Mouse (Mus musculus) stomach, embryonic 14.5 days (tissue): Measurements from ENCODE around the gene Mei1. TPM values are rescaled to one million over a fixed set of nuclear protein-coding genes. Genes with fewer than 3 reads are reported as not detected.

Experiments
- ATAC-seq: fragments of 200-750 bp; cut with Nextera tagmentation; 2 replicates; pipeline ENCODE4 v1.8.0; 2017; ENCODE audit warnings: low read depth, moderate TSS enrichment; ENCODE audit not compliant: insufficient number of reproducible peaks, insufficient read depth, low FRiP score
- H3K27ac ChIP-seq: fragments of 300-500 bp; sonication (generic); 2 replicates; pipeline ENCODE4 v1.5.1; 2014; ENCODE audit warnings: mild to moderate bottlenecking, low read length, moderate library complexity, mixed read lengths
- H3K27me3 ChIP-seq: fragments of 300-500 bp; sonication (generic); 2 replicates; pipeline ENCODE4 v1.6.1; 2014; ENCODE audit warnings: low read length, control low read depth, mixed read lengths; ENCODE audit not compliant: control insufficient read depth, insufficient read depth
- H3K36me3 ChIP-seq: fragments of 300-500 bp; sonication (generic); 2 replicates; pipeline ENCODE4 v1.6.1; 2014; ENCODE audit warnings: mild to moderate bottlenecking, control low read depth, low read length, moderate library complexity, mixed read lengths; ENCODE audit not compliant: control insufficient read depth, insufficient read depth
- H3K4me1 ChIP-seq: fragments of 300-500 bp; sonication (generic); 2 replicates; pipeline ENCODE4 v1.6.1; 2014; ENCODE audit warnings: low read length, control low read depth, mixed read lengths; ENCODE audit not compliant: control insufficient read depth, insufficient read depth
- H3K4me2 ChIP-seq: fragments of 300-500 bp; sonication (generic); replicated peaks from 2 replicates; pipeline ENCODE4 v1.6.1; 2014; ENCODE audit warnings: low read depth, low read length, control low read depth
- H3K4me3 ChIP-seq: fragments of 300-500 bp; sonication (generic); 2 replicates; pipeline ENCODE4 v1.5.1; 2014; ENCODE audit warnings: low read depth, low read length, control low read depth
- H3K9ac ChIP-seq: fragments of 300-500 bp; sonication (generic); replicated peaks from 2 replicates; pipeline ENCODE4 v1.6.1; 2014; ENCODE audit warnings: low read depth, mild to moderate bottlenecking, control low read depth, low read length, moderate library complexity, mixed read lengths
- H3K9me3 ChIP-seq: fragments of 300-500 bp; sonication (generic); 2 replicates; pipeline ENCODE4 v1.6.1; 2016; ENCODE audit warnings: low read depth, low read length, control low read depth; ENCODE audit not compliant: control insufficient read depth
- WGBS: fragments of 180-500 bp; shearing (Covaris S2); extraction: QIAGEN DNeasy Blood & Tissue Kit; methylation state at CpG from one replicate; pipeline ENCODE4 v1.1.7; 2014; 5-methylcytosine and 5-hydroxymethylcytosine counted together
- polyA plus RNA-seq: library from polyadenylated mRNA; unstranded; fragments of >200 nt; fragmentation: Nextera tagmentation; extraction: Ambion mirVana; gene quantifications from 2 replicates; pipeline ENCODE4 v1.2.1, GENCODE M21; 2014

Gene Mei1
- polyA plus RNA-seq, 1 experiment from 2014 or later = 0.09 TPM

DNA sequence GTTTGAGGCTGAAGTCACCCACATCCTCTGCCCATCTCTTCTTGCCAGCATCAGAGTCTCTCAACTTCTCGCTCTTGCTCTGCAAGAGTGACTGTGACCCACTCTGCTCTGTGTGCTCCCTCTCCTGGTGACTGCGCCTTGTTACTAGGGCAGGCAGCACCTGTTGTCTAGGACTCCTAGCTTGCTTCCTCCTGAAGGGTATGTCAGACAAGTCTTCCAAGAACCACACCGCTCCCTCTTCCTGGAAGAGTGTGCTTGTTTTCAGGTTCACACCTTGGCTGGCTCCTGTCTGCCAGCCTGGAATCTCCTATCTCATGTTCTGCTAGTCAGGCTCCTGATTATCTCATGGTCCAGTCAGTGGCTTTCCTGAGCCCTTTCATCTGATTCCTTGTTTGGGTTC is 70.6 kb downstream of the Mei1 start:
- no peaks in the 10 kb centered on the region for H3K36me3 ChIP-seq
- H3K9ac ChIP-seq = no peak overlapping the region
- no peaks in the 10 kb centered on the region for H3K9me3 ChIP-seq
- peaks cover 1% of the 10 kb centered on the region; the same call in 1 of the 2 replicates for H3K4me1 ChIP-seq
- no peak overlapping the region for H3K4me2 ChIP-seq
- H3K27ac ChIP-seq = no peak overlapping the region
- WGBS = 84% methylated on average over 3 of the region's 3 CpGs
- ATAC-seq = no peak
- H3K4me3 ChIP-seq = no peak overlapping the region
- no peaks in the 10 kb centered on the region for H3K27me3 ChIP-seq

DNA sequence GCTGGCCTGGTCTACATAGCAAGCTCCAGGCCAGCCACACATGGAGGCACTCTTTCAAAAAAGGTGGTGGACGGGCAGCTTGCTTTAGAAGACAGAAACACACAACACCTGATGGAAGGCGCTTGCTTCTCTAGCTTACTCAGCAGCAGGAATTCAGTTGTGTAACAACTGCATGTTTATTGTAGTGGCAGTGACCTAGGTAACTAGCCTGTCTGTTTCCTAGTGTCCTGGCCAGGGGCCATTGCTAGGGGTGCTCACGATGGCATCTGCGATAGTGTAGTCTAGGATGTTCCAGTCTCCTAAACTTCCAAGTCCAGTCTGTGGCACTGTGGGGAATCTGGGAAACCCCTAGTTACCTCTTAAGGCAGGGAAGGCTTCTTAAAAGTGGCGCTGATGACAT is 74.4 kb downstream of the Mei1 start:
- Histone ChIP-seq H3K9ac (no peak overlapping the region), H3K27ac (no peak overlapping the region), H3K27me3 (no peaks in the 10 kb centered on the region), H3K36me3 (no peaks in the 10 kb centered on the region), H3K4me2 (no peak overlapping the region), H3K4me1 (peaks cover 18% of the 10 kb centered on the region), H3K9me3 (no peaks in the 10 kb centered on the region), H3K4me3 (no peak overlapping the region)
- WGBS = 86% methylated on average over 5 of the region's 5 CpGs
- ATAC-seq = no peak

DNA sequence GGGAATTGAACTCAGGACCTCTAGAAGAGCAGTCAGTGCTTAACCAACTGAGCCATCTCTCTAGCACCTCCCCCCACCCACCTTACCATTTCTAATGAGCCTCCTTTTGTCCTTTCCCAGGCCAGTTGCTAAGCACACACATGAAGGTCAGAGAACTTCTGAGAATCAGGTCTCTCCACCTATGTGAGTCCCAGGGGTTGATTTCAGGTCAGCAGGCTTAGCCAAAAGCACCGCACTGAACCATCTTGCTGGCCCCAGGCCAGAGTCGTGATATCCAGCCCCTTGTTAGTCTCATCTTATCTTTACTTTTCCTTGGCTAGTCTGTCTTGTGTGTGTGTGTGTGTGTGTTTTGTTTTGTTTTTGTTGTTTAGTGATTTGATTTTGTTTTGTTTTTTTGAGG is 75.6 kb downstream of the Mei1 start:
- ATAC-seq = no peak
- no peak overlapping the region for H3K9ac ChIP-seq
- H3K27ac ChIP-seq = peak overlapping the region; percentile 89
- no peaks in the 10 kb centered on the region for H3K27me3 ChIP-seq
- no peaks in the 10 kb centered on the region for H3K9me3 ChIP-seq
- H3K36me3 ChIP-seq = no peaks in the 10 kb centered on the region
- H3K4me1 ChIP-seq = peaks cover 22% of the 10 kb centered on the region
- no peak overlapping the region for H3K4me2 ChIP-seq
- 32% methylated on average over 2 of the region's 2 CpGs for WGBS
- no peak overlapping the region for H3K4me3 ChIP-seq

DNA sequence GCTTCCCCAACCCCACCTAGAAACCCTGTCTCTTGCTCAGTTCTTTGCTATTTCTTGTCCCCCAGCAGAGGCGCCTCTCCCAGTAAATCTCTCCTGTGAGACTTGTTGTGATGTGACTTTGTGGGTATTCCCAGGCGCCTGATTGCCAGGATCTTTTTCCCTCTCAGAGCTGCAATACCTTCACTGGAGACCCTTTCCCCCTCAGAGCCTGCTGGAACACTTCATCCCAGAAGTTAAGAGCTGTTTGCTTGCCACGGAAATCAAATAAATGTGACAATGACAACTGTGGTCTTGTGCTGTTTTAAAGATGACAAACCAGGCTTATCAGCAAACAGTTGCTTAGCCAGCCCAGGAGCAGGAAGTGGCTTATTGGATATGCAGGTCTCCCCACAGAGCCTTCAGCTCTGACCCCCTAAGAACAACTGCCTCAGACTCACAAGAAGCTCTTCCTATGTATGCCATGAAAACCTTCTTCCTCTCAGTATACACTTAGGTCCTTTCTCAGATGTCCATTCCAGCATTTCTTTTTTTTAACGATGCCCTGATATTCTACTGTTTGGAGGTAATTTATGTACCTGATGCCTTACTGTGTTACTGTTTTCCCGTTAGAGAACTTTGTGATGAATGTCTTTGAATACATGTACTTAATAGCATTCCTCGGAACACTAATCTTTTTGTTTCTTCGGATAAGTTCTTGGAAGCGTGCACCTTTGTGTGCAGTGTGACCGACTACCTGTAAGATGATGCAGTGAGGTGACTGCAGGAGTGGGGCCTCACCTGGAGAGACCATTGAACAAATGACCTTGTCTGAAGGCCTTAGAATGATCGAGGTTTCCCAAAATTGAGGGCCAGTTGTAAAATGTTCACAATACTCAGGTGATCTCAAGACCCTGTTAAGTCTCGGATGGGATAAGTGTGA is 76.3 kb downstream of the Mei1 start:
- WGBS = 8% methylated on average over 11 of the region's 11 CpGs
- Histone ChIP-seq H3K36me3 (no peaks in the 10 kb centered on the region), H3K27me3 (no peaks in the 10 kb centered on the region), H3K9ac (no peak overlapping the region; the same call in 1 of the 2 replicates), H3K4me3 (peak overlapping the region; percentile 69), H3K4me2 (peak overlapping the region; percentile 49), H3K4me1 (peaks cover 22% of the 10 kb centered on the region), H3K9me3 (no peaks in the 10 kb centered on the region), H3K27ac (peak overlapping the region; percentile 89)
- no peak for ATAC-seq

DNA sequence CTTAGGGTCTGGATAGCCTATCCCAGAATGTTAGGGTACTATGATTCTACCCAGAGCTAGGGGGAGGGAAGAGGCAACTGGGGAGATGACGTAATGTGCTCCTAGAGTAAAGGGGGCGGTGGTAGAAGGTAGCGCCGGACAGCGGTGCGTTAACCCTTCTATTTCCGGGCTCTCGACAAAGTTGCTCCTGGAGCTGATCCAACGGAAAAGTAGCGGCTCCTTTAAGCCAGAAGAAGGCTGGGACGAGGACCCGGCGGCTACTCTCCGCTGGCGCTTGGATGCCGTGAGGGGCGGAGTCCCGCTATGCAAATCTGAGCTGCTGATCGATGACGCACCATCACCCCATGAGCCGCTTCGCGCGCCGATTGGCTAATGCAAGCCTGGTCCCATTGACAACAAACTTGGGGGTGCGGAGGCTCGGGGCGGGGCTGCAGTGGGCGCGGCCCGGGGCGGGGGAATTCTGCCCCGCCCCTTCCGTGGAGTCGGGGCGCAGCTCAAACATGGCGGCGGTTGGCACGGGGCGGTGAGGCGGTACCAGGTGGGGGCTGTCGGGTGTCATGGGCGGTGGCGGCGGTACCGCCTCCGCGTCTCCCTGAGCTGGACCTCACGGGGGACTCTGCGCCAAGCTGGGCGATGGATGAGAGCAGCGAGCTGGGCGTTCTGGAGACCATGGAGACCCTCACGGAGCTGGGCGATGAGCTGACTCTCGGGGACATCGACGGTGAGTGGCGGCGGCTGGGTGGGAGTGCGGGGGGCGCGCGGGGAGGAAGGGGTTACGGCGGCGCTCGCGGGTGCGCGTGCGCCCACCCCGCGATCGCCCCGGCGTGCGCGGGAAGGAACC is 77.2 kb downstream of the Mei1 start, which contains the start of gene Srebf2:
Gene Srebf2 (plus strand): TSS at position 412 of the 841 bp plus-strand sequence.
- ATAC-seq = peak; percentile 97
- H3K9ac ChIP-seq = peak within 1 kb of the TSS; percentile 87
- no peaks in the 10 kb centered on the region for H3K9me3 ChIP-seq
- peak within 1 kb of the TSS; percentile 75 for H3K4me2 ChIP-seq
- H3K4me1 ChIP-seq = peaks cover 22% of the 10 kb centered on the region
- no peaks in the 10 kb centered on the region for H3K36me3 ChIP-seq
- no peaks in the 10 kb centered on the region for H3K27me3 ChIP-seq
- H3K4me3 ChIP-seq = peak within 1 kb of the TSS; percentile 69
- WGBS = under 1% methylated on average over 72 of the region's 79 CpGs
- H3K27ac ChIP-seq = peak within 1 kb of the TSS; percentile 89

DNA sequence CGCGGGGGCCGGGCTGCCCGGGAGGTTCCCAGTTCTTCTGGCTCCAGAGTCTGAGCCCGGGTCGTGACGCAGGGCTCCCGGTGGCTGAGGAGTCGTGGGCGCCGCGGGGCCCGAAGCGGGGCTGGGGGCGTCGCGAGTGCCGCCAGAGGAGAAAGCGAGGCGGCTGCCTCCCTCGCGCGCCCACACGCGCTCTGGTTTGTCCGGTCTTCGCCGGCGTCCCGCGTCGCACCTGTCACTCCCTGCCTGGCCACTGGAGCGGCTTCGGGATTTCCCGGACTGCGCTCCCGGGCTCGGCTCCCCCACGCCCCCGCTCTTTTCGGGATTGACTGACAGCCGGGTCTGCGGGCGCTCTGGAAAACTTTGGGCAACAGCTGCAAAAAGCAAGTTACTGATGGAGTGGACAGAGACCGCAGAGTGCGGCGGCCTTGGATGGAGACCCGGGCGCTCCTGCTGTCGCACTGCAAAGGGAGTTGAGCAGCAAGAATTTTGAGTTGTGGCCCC is 77.9 kb downstream of the Mei1 start:
- Histone ChIP-seq H3K4me1 (peaks cover 22% of the 10 kb centered on the region), H3K27ac (peak overlapping the region; percentile 89), H3K4me2 (peak overlapping the region; percentile 75), H3K4me3 (peak overlapping the region; percentile 69), H3K27me3 (no peaks in the 10 kb centered on the region), H3K36me3 (no peaks in the 10 kb centered on the region), H3K9ac (peak overlapping the region; percentile 87), H3K9me3 (no peaks in the 10 kb centered on the region)
- WGBS = under 1% methylated on average over 39 of the region's 50 CpGs
- ATAC-seq = no peak; the same call in 1 of the 2 replicates

DNA sequence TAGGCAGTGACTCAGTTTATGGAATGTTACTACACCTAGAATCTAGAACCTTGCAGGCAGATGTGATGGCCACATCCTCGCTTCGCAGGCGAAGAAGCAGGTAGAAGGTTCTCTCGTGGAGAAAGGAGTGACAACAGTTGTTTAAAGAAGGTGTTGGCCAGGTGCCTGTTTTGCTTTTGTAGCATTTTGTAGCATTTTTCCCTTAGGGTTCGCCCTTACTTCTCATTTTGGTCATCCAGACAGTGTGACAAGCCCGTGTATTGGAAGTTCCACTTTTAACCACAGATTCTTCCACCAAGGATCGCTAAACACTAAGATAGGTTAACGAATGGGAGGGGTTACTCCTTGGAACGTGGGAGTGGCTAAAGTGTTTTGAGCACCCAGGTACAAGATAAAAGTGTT is 78.7 kb downstream of the Mei1 start:
- ATAC-seq = no peak
- 16% methylated on average over 9 of the region's 9 CpGs for WGBS
- H3K4me3 ChIP-seq = peak overlapping the region; percentile 69
- H3K27ac ChIP-seq = no peak overlapping the region
- H3K4me2 ChIP-seq = peak overlapping the region; percentile 75
- H3K9me3 ChIP-seq = no peaks in the 10 kb centered on the region
- H3K36me3 ChIP-seq = no peaks in the 10 kb centered on the region
- H3K4me1 ChIP-seq = peaks cover 28% of the 10 kb centered on the region
- H3K27me3 ChIP-seq = no peaks in the 10 kb centered on the region
- peak overlapping the region; percentile 87 for H3K9ac ChIP-seq

DNA sequence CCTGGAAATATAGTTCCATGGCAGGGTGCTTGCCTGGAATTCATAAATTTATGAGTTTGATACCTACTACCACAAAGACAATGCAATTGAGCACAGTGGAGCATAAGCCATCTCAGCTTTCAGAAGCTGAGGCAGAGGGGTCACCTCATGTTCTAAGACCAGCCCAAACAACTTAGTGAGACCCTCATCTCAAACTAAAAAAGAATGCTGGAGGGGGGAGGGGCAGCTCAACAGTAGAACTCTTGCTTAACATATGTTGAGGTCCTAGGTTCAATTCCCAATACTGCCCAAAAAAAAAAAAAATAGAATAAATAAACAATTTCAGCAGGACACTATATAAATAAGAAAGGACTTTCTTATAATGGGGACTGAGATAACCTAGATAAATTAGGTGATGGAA is 80.2 kb downstream of the Mei1 start:
- Histone ChIP-seq H3K9me3 (no peaks in the 10 kb centered on the region), H3K27ac (no peak overlapping the region), H3K9ac (no peak overlapping the region), H3K27me3 (no peaks in the 10 kb centered on the region), H3K36me3 (no peaks in the 10 kb centered on the region), H3K4me2 (no peak overlapping the region), H3K4me1 (peaks cover 35% of the 10 kb centered on the region), H3K4me3 (no peak overlapping the region)
- ATAC-seq = no peak
